In the genomic region with DNA sequence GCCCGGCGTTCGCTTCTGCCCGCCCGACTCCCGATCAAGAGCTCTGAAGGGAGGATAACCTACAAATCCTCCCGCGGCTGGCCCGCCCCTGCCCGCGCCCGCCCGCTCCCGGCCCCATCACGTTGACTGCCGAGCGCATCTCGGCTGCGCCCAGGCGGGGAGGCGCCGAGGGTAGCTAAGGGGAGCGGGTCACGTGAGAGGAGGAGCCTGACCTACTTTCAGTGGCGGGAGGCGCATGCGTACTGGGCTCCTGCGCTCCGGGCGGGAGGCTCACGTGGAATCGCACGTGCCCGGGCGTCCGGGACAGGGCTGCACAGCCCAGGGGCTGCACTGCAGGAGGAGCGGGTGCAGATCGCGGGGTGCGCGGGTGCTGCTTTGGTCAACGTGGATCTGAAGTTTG, we compare ENCODE assay signal across 8 mouse cellular contexts. TPM values are rescaled to one million over a fixed set of nuclear protein-coding genes. Genes with fewer than 3 reads are reported as not detected.
A peak's percentile ranks its signal among the peaks of the same experiment; 100 is the strongest.
DNase-seq lines count a peak whose midpoint lies in the region; TF ChIP-seq lines count a peak whose summit lies in the region.

No protein-coding gene starts in this region.

- 0 out of 2 replicates have a peak, but pooled peaks cover 5% of the 10 kb centered on the region for H3K9me3 ChIP-seq in megakaryocyte, embryonic 14.5 days

- peaks cover 48% of the 10 kb centered on the region for H3K27me3 ChIP-seq in megakaryocyte, embryonic 14.5 days (replicated peaks)

- TF ChIP-seq POLR2A in cortical plate, adult 2 months (IDR thresholded peaks at IDR 0.05; ENCODE audit: extremely low read depth, insufficient read depth, low read length) = peak; percentile 54; the same call in 1 of the 2 replicates

- H3K4me1 ChIP-seq in cortical plate, adult 2 months (ENCODE audit: control insufficient read depth, insufficient read depth, low read length) = peaks cover 1% of the 10 kb centered on the region; the same call in 1 of the 2 replicates
- H3K4me1 ChIP-seq in megakaryocyte, embryonic 14.5 days = peaks cover 20% of the 10 kb centered on the region

- no peaks in the 10 kb centered on the region for H3K36me3 ChIP-seq in megakaryocyte, embryonic 14.5 days (replicated peaks; ENCODE audit: low read length)

- DNase-seq in ZHBTc4 (ENCODE audit: low read depth, low spot score) = peak; percentile 99
- peak; percentile 100 for DNase-seq in gastrocnemius, postnatal 10 days
- peak; percentile 75 for DNase-seq in induced T-regulatory cell, adult 2 months (ENCODE audit: low read depth)
- peak; percentile 98 for DNase-seq in left cerebral cortex, adult 8-10 months (ENCODE audit: low spot score in 2 of 2)
- DNase-seq in right cerebral cortex, postnatal 14 days = peak; percentile 99
- peak; percentile 97 for DNase-seq in urinary bladder, postnatal 25 days (ENCODE audit: low spot score)

- H3K4me3 ChIP-seq in cortical plate, adult 2 months (ENCODE audit: insufficient read depth, low read length) = peak overlapping the region; percentile 39
- peak overlapping the region; percentile 89 for H3K4me3 ChIP-seq in megakaryocyte, embryonic 14.5 days (replicated peaks)

- TF ChIP-seq CTCF in cortical plate, adult 2 months (IDR thresholded peaks at IDR 0.05; ENCODE audit: extremely low read depth, insufficient read depth, low read length) = no peak

- peak overlapping the region; percentile 85 for H3K27ac ChIP-seq in cortical plate, adult 2 months (ENCODE audit: insufficient read depth, low read length)

RNA-seq across cellular contexts. Expression of gene Hlf, which starts 27.2 kb away (rescaled TPM):
- 121 and 125 TPM in 2 replicates for polyA plus RNA-seq in cortical plate, adult 2 months (2012; rRNA removed)
- total RNA-seq in gastrocnemius, postnatal 10 days (2021) = 1 to 10 TPM; 5.1 to 7.5 TPM
- total RNA-seq in left cerebral cortex, adult 8-10 months (2022) = 100 to 1,000 TPM; 132 to 146 (median 139) TPM
- 0.98 TPM in 1 of 2 replicates, not detected in the other for polyA plus RNA-seq in megakaryocyte, embryonic 14.5 days (2012; ENCODE audit: insufficient read depth, low replicate concordance)

Comparison
In these comparisons a context has a peak if more than half of its experiments do, and no peak if none do; other contexts are left out.
1. Peak in every context shown above with its lines: DNase-seq, H3K4me3 ChIP-seq and H3K27ac ChIP-seq.
2. RNA of gene Hlf, which starts 27.2 kb away (total RNA-seq): 132 to 146 TPM in left cerebral cortex, adult 8-10 months; 5.1 to 7.5 TPM in gastrocnemius, postnatal 10 days; every median in the first group is over 10 times any median in the second.